Mouse (Mus musculus) layer of hippocampus, adult 6 months (tissue): Measurements from ENCODE around the gene Cpa5. TPM values are rescaled to one million over a fixed set of nuclear protein-coding genes. Genes with fewer than 3 reads are reported as not detected.

Experiments
- long read RNA-seq, 2 experiments: library from polyadenylated mRNA; unstranded; transcript quantifications; one replicate each; pipeline ENCODE4 v2.0.0; 2019 to 2020
- polyA plus RNA-seq: library from polyadenylated mRNA; unstranded; fragments of <200 nt; fragmentation: Nextera tagmentation; gene quantifications from 2 replicates; pipeline ENCODE4 v1.2.3, GENCODE M21; 2021

Cpa5 gene
- polyA plus RNA-seq: not detected in 2 replicates
- long read RNA-seq, experiment 1: 0 reads
- long read RNA-seq, experiment 2: 0 reads

DNA sequence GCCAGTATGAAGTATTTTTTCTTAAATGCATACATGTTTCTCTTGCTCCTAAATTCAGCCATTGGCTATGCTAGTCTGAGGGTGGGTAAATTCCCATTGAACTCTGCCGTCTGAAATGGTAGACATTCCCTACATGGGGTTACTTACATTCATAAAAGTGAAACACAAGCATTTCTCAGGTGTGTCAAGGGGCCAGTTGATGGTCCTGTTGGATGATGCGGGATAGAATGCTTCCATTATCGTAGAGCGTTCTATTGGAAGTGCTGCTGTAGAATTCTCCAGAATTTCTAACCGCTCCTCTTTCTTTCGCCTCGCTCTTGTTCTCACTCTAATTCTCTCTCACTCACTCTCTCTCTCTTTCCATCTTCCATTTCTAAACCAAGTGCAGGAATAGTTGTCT is at the start of gene Cpa5:
Cpa5 (plus strand) TSS at position 301 of the 400 bp plus-strand sequence.

GRCm38 (mm10) chr6:30568069-30568468 is 42.7 kb upstream of the Cpa5 start, which contains the start of gene Cpa4:
Gene Cpa4 (plus strand): TSS chr6:30568369.

DNA sequence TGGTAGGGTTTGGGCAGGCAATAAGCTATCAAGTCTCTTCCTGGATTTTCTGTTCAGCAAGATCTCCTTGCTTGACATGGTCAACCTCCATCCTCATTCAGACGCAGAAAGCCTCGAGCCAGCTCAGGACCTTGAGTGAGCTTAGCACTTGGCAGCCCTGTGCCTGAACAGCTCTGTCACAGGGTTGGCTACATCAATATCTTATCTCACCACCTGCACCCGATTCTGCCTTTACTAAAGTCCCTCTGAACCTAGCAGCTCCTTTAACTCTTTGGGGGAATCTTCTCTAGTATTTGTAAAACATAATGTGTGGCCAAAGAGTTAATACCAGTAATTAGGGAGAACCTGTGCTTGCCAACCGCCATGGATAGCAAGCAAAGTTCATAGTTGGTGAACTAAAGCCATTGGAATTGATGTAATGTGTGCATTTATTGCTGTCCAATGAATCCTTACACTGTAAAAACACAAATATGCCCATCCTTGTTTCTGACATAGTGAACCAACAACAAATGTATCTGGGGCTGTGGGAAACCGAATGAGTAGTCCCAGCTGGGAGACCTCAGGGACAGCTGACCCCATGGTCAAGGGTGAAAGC is 28.0 kb downstream of the Cpa5 start, which contains the start of gene Cpa1:
Cpa1 (plus strand) TSS at position 545 of the 595 bp plus-strand sequence.

Other genes starting within 250 kb of the Cpa5 start
- 36.8 and 38.8 TPM in 2 replicates for gene Zc3hc1, start 220.0 kb upstream of the Cpa5 start, polyA plus RNA-seq
- gene Klhdc10, start 209.1 kb upstream of the Cpa5 start, polyA plus RNA-seq: 4.5 and 5.0 TPM in 2 replicates
- 39.8 and 44.5 TPM in 2 replicates for gene Tmem209, start 101.2 kb upstream of the Cpa5 start, polyA plus RNA-seq
- 0.16 TPM in 1 of 2 replicates, not detected in the other for gene Ssmem1, start 101.2 kb upstream of the Cpa5 start, polyA plus RNA-seq
- 3.0 and 5.8 TPM in 2 replicates for gene Cpa2, start 69.4 kb upstream of the Cpa5 start, polyA plus RNA-seq
- gene Cpa4, start 42.6 kb upstream of the Cpa5 start, polyA plus RNA-seq: 0.05 and 0.20 TPM in 2 replicates
- not detected in 2 replicates for gene Cpa1, start 28.2 kb downstream of the Cpa5 start, polyA plus RNA-seq
- gene Cep41, start 82.7 kb downstream of the Cpa5 start, polyA plus RNA-seq: 5.4 and 6.1 TPM in 2 replicates
- gene Mest, start 112.5 kb downstream of the Cpa5 start, polyA plus RNA-seq: 49.3 and 57.1 TPM in 2 replicates